Mouse (Mus musculus): ENCODE results near the gene Ropn1. TPM values are rescaled to one million over a fixed set of nuclear protein-coding genes. Genes with fewer than 3 reads are reported as not detected.
"Not testable (repeated sequence)": the region's sequence is repeated elsewhere in the genome, so short reads cannot be mapped to it uniquely, and the experiment has no call there.

The Ropn1 gene
- total RNA-seq, 2 experiments from 2014 or later: not detected

- ATAC-seq (replicated peaks; ENCODE audit: low FRiP score, poor library complexity, severe bottlenecking): no peak
Observed at GRCm38 (mm10) chr16:34681823-34682222, 32.1 kb downstream of the Ropn1 start.

- ATAC-seq (replicated peaks; ENCODE audit: low FRiP score, poor library complexity, severe bottlenecking): no peak
Observed at GRCm38 (mm10) chr16:34689879-34690278, 40.2 kb downstream of the Ropn1 start.

DNA sequence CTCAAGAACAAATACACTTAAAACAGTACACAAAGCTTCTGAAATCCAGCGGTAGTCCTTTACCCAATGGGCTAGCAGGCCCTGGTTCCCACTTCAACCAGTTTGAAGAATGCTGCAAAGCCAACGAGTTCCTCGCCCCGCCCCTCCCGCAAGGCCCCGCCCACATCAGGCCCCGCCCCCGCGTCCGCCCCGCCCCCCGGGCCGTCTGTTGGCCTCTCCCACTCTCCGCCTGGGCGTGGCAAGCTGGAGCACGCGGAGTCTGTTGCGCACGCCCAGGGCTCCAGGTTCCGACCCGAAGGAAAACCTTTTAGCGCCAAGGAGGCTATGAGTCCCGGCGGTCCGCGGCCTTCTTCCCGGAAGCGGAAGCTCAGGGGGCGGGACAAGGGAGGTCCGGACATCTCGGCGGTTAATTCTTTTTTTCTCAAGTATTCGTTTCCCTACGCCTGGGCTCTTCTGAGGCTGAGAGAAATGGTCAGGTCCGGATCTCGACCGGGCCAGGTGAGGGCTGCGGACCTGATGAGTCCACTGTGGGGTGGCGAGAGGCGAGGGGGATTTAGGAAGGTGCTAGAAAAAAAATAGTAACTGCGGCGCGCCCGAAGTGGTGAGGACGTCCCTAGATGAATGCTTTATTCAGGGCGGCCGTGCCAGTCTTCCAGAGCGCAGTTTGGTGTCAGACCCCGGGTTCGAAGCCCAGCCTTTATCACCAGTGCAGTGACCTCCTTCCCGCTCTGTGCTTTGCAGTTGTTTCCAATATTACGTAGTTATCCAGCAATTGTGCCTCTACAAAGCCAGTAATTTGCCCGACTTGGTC is 40.8 kb downstream of the Ropn1 start, which contains the start of gene Ccdc14:
Gene Ccdc14, plus strand, starts transcription at position 283 of the 811 bp plus-strand sequence.
- ATAC-seq (replicated peaks; ENCODE audit: low FRiP score, poor library complexity, severe bottlenecking): peak; percentile 97

DNA sequence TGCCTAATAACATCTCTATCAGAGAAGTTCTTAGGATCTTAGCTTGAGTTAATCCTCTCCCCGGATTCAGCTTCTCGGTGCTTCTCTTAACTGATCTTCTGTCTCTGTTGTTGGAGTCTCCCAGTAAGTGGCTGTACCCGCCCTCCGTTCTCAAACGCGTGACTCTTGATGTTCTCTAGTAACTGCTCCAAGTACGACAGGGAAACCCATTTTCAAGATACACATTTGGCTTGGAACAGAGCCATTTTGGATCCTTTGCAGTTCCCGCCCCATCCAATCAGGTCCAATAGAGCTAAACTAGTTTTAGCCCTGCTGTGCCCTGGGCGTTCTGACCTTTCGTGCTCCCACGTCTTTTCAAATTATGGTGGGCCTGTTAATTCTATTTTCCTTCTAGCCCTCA is 41.4 kb downstream of the Ropn1 start:
- peak; percentile 49 for ATAC-seq (replicated peaks; ENCODE audit: low FRiP score, poor library complexity, severe bottlenecking)

GRCm38 (mm10) chr16:34694477-34694876 is 44.8 kb downstream of the Ropn1 start:
- no peak for ATAC-seq (replicated peaks; ENCODE audit: low FRiP score, poor library complexity, severe bottlenecking)

- not testable (repeated sequence) for ATAC-seq (replicated peaks; ENCODE audit: low FRiP score, poor library complexity, severe bottlenecking)
Observed at GRCm38 (mm10) chr16:34698721-34699120, 49.0 kb downstream of the Ropn1 start.

DNA sequence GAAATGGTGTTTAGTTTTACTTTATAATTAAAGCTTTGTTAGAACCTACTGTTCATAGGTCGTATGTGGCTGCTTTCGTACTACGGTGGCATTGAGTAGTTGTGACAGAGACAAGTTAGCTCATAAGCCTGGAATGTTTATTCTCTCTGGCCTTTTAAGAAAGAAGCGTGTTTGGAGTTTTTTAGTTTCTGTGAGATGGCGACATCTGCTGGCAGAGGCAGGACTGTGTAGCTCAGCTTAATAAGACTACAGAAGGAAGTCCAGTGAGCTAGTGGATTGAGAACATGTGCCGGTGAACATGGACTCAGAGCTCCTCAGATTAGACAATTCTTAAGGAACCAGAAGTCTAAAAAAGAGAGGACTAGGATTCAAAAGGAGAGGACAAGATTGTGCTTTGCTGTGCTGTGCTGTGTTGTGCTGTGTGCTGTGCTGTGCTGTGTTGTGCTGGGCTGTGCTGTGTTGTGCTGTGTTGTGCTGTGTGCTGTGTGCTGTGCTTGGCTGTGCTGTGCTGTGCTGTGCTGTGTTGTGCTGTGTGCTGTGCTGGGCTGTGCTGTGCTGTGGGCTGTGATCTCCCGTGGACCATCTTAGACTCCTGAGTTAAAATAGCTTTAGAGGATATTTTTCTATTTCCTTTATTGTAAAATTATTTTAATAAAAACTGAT is 50.6 kb downstream of the Ropn1 start:
- no peak for ATAC-seq (replicated peaks; ENCODE audit: low FRiP score, poor library complexity, severe bottlenecking)

DNA sequence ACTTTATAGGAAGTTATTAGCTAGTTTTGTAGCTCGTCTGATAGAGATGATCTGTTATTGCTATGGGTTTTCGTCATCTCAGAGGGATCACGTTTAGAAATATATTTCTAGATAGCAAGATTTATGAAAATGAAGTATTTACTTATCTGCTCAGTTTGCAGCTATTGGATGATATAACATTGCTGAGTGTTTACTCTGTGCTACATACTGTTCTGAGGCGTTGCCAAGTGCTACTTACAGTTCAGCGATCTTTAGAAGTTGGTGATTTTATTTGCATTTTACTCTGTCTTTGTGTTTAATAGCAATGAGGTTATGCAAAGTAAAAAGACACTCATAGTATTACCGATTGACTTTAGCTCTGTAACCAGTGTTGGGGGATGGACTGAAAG is 51.1 kb downstream of the Ropn1 start:
- ATAC-seq (replicated peaks; ENCODE audit: low FRiP score, poor library complexity, severe bottlenecking): no peak

DNA sequence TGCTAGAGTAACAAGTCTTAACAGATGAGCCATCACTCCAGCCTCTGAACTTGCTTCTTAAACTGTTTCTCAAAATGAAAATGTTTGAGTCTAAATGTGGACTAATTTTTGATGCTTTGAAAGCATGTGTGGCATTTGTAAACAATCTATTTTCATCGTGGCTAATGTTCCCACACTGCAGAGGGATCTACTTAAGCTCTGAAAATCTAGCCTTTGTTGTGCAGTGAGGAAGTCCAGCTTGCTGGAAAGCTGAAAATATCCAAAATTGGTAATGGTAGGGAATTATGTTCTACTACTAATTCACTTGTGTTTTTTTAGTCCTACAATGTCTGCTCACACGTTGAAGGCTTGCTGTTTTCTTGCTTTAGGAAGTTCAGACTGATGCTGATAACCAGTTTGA is 56.3 kb downstream of the Ropn1 start:
- ATAC-seq (replicated peaks; ENCODE audit: low FRiP score, poor library complexity, severe bottlenecking): no peak

DNA sequence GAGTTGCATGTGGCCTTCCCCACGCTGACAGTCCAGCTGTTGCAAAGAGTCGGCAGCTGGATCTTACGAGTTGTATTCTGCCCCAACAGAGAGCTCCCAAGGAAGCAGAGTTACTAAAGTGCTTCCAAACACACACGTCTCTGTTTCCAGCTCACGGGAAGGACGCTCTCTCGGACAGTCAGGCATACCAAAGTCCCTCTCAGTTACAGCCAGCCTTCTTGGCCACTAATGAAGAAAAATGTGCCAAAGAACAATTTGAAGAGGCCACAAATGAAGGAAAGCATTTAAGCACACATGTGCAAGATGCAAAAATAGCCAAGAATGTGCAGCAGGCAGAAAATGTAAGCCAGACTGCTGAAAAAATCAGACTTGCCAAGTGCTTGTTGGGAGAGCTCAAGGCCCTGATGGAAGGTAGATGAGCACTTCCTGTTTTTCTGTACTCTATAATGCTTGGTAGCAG is 56.8 kb downstream of the Ropn1 start:
- no peak for ATAC-seq (replicated peaks; ENCODE audit: low FRiP score, poor library complexity, severe bottlenecking)

DNA sequence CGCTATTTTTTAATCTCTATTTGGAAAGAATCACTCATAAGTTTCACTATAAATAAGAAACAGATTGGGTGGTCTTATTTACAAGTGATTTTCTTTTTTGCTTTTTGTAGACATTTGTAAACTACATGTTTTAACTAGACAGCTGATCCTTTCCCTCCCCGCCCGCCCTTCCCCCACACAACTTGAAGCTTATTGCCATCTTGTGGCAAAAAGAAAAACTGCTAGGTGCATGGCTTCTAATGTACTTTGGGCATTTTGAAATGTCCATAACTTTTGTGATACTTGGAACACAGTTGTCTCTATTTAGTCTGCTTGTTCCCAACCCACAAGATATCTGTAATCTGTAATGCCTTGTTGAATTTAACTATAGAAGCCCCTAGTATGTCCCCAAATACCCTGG is 61.8 kb downstream of the Ropn1 start:
- ATAC-seq (replicated peaks; ENCODE audit: low FRiP score, poor library complexity, severe bottlenecking): no peak

DNA sequence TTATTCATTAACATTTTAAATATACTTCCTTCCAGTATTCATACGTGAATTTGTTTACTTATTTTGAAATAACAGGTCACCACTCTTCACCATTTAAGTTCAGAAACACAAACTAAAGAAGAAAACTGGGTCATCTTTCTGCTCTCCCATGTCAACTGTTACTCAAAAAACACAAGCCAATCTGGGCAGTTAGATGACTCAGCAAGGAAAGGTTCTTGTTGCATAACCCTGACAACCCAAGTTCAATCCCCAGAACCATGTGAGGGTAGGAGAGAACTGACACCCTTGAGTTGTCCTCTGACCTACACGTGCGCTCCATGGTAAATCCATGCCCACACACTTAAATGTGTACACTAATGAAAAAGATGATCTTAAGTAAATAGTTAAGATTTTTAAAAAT is 75.4 kb downstream of the Ropn1 start:
- no peak for ATAC-seq (replicated peaks; ENCODE audit: low FRiP score, poor library complexity, severe bottlenecking)

Other genes with a start within 250 kb of the Ropn1 start
- 1.1 TPM in 1 of 2 replicates, not detected in the other for gene Kalrn, start 76.4 kb upstream of the Ropn1 start, total RNA-seq (2015; ENCODE audit: low replicate concordance)
- 1.1 and 1.7 TPM in 2 replicates for gene Kalrn, start 76.4 kb upstream of the Ropn1 start, total RNA-seq (2017; ENCODE audit: low replicate concordance)
- gene Ccdc14, start 40.7 kb downstream of the Ropn1 start, total RNA-seq (2015; ENCODE audit: low replicate concordance): 2.1 and 5.0 TPM in 2 replicates
- 4.1 and 6.1 TPM in 2 replicates for gene Ccdc14, start 40.7 kb downstream of the Ropn1 start, total RNA-seq (2017; ENCODE audit: low replicate concordance)
- 2.1 TPM in 1 of 2 replicates, not detected in the other for gene Mylk, start 95.3 kb downstream of the Ropn1 start, total RNA-seq (2015; ENCODE audit: low replicate concordance)
- gene Mylk, start 95.3 kb downstream of the Ropn1 start, total RNA-seq (2017; ENCODE audit: low replicate concordance): 0.64 and 1.7 TPM in 2 replicates